Mouse (Mus musculus): ENCODE data around the gene Osbpl11. TPM values are rescaled to one million over a fixed set of nuclear protein-coding genes. Genes with fewer than 3 reads are reported as not detected.
"Not testable (repeated sequence)": the region's sequence is repeated elsewhere in the genome, so short reads cannot be mapped to it uniquely, and the experiment has no call there.

Osbpl11 gene
- polyA plus RNA-seq, 1 experiment from 2014 or later = 16.7 TPM

DNA sequence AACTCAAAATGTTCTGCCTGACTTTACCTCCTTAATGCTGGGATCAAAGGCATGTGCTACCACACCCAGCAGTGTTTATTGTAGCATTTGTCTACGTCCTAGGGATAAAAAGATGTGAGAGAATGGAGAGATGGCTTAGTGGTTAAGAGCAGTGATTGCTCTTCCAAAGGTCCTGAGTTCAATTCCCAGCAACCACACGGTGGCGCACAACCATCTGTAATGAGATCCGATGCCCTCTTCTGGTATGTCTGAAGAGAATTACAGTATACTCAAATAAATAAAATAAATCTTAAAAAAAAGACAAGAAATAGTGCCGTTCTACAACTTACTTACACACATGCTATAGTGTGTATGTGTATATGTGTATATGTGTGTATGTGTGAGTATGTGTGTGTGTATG is 17.3 kb upstream of the Osbpl11 start:
- no peak overlapping the region for H3K27ac ChIP-seq (replicated peaks in 1 of 2; ENCODE audit: control insufficient read depth in 1 of 2, insufficient read depth in 1 of 2, low read depth in 2 of 2, low read length in 2 of 2)
- H3K4me2 ChIP-seq (ENCODE audit: low read length) = no peak overlapping the region
- H3K9me3 ChIP-seq (ENCODE audit: control insufficient read depth, low read length) = no peaks in the 10 kb centered on the region
- WGBS = 34% methylated on average over 5 of the region's 5 CpGs
- no peak overlapping the region for H3K9ac ChIP-seq (ENCODE audit: low read length)
- peaks cover 2 to 11% of the 10 kb centered on the region in 2 experiments; a peak in 1 of 4 replicates for H3K4me1 ChIP-seq (ENCODE audit: control insufficient read depth in 2 of 2, insufficient read depth in 2 of 2, low read length in 2 of 2)
- no peaks in the 10 kb centered on the region for H3K36me3 ChIP-seq (ENCODE audit: control insufficient read depth, insufficient read depth, low read length)
- no peak for ATAC-seq (ENCODE audit: insufficient number of reproducible peaks, insufficient read depth, low FRiP score, low read depth)
- no peaks in the 10 kb centered on the region for H3K27me3 ChIP-seq (ENCODE audit: control insufficient read depth, insufficient read depth, low read length)
- no peak overlapping the region for H3K4me3 ChIP-seq (ENCODE audit: control insufficient read depth in 1 of 2, insufficient read depth in 1 of 2, low read depth in 1 of 2, low read length in 2 of 2)

DNA sequence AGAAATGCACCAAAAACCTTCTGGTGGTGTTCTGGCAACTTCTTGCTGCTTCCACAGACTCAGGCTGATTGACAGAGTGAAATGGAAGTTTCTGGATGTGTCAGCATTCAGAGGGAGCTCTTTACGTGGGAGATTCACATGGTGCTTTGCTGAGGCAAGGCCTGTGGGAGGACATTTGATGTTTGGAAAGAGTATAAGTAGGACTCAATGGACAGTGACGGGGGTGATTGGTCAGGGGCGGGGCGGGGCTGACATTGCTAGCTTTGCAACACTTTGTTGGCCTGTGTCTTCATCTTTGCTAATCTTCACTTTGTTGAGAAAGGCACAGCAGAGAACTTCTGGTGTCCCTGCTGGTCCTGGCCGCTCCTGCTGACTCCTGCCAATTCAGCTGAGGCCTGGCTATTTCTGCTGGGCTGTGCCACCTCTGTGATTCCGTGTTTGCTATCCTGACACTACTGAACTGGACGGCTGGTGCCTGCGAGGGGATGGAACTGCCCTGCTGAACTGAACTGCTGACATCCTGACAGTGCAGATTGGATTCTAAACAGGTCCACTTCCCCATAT is 15.3 kb upstream of the Osbpl11 start:
- no peak overlapping the region for H3K4me2 ChIP-seq (ENCODE audit: low read length)
- H3K27ac ChIP-seq (replicated peaks in 1 of 2; ENCODE audit: control insufficient read depth in 1 of 2, insufficient read depth in 1 of 2, low read depth in 2 of 2, low read length in 2 of 2) = no peak overlapping the region
- ATAC-seq (ENCODE audit: insufficient number of reproducible peaks, insufficient read depth, low FRiP score, low read depth) = no peak
- no peak overlapping the region for H3K9ac ChIP-seq (ENCODE audit: low read length)
- H3K27me3 ChIP-seq (ENCODE audit: control insufficient read depth, insufficient read depth, low read length) = no peaks in the 10 kb centered on the region
- no peaks in the 10 kb centered on the region for H3K9me3 ChIP-seq (ENCODE audit: control insufficient read depth, low read length)
- no peaks in the 10 kb centered on the region for H3K36me3 ChIP-seq (ENCODE audit: control insufficient read depth, insufficient read depth, low read length)
- H3K4me1 ChIP-seq (ENCODE audit: control insufficient read depth in 2 of 2, insufficient read depth in 2 of 2, low read length in 2 of 2) = 0 out of 4 replicates have a peak, but pooled peaks cover 0 to 3% of the 10 kb centered on the region in 2 experiments
- 61% methylated on average over 8 of the region's 8 CpGs for WGBS
- H3K4me3 ChIP-seq (ENCODE audit: control insufficient read depth in 1 of 2, insufficient read depth in 1 of 2, low read depth in 1 of 2, low read length in 2 of 2) = no peak overlapping the region

DNA sequence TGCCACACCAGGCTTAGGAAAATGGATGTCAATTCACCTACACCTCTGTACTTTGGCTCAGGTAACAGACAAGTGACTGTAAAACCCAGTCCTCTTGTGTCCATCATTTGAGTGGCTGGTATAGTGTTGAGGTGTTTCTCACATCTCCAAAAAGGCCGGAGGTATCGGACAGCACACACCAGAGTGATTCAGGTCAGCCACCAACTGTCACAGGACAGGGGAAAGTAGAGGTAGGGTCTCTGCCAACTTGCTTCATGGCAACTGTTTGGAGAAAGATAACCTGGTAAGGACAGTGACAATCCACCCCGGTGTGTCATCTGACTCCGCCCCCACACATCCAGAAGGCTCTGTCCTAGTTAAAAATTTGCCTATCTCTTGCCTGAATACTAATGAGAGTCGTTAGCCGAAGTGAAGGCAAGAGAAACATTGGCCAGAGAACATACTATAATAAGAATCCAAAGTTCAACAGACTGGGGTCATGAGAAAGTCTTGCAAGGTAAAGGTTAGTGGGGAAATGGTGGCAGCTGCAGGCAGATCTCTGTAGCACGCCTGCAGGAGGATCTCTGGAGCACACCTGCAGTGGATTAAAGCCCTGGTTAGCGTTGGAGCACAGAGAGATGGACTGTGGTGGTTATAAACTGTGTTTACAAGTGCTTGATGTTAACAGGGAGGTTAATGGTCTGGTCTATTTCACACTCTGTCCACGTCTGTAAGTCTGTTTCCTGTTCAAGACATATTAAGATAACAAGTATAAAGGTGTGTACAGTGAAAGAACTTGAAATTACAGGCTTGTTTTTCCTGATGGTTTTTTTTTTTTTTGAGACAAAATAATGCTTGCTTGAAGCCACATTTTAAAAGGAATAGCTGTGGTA is 13.9 kb upstream of the Osbpl11 start:
- Histone ChIP-seq H3K4me1 (ENCODE audit: control insufficient read depth in 2 of 2, insufficient read depth in 2 of 2, low read length in 2 of 2) (0 out of 4 replicates have a peak, but pooled peaks cover 0 to 3% of the 10 kb centered on the region in 2 experiments), H3K36me3 (ENCODE audit: control insufficient read depth, insufficient read depth, low read length) (no peaks in the 10 kb centered on the region), H3K9ac (ENCODE audit: low read length) (no peak overlapping the region), H3K9me3 (ENCODE audit: control insufficient read depth, low read length) (no peaks in the 10 kb centered on the region), H3K27me3 (ENCODE audit: control insufficient read depth, insufficient read depth, low read length) (no peaks in the 10 kb centered on the region), H3K27ac (replicated peaks in 1 of 2; ENCODE audit: control insufficient read depth in 1 of 2, insufficient read depth in 1 of 2, low read depth in 2 of 2, low read length in 2 of 2) (no peak overlapping the region), H3K4me2 (ENCODE audit: low read length) (no peak overlapping the region), H3K4me3 (ENCODE audit: control insufficient read depth in 1 of 2, insufficient read depth in 1 of 2, low read depth in 1 of 2, low read length in 2 of 2) (no peak overlapping the region)
- ATAC-seq (ENCODE audit: insufficient number of reproducible peaks, insufficient read depth, low FRiP score, low read depth) = no peak
- WGBS = 64% methylated on average over 9 of the region's 9 CpGs

DNA sequence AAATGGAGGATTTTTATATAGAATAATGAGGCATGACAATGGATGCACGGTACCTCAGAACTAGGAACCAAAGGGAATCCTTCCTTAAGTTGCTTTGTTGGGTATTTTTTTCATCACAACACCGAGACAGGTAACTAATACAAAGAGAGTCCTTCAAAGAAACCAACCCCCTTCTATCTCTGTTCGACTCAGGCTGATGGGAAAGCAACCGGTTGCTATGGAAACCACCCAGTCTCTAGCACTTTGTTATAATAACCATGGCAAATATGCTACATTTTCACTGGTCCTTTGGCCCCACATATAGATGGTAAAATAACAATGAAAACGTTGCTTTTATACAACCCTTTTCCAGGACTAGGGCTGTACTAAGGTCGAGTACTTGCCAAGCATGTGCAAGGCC is 13.1 kb upstream of the Osbpl11 start:
- no peak overlapping the region for H3K4me2 ChIP-seq (ENCODE audit: low read length)
- no peak for ATAC-seq (ENCODE audit: insufficient number of reproducible peaks, insufficient read depth, low FRiP score, low read depth)
- no peak overlapping the region for H3K4me3 ChIP-seq (ENCODE audit: control insufficient read depth in 1 of 2, insufficient read depth in 1 of 2, low read depth in 1 of 2, low read length in 2 of 2)
- no peaks in the 10 kb centered on the region for H3K36me3 ChIP-seq (ENCODE audit: control insufficient read depth, insufficient read depth, low read length)
- no peaks in the 10 kb centered on the region for H3K27me3 ChIP-seq (ENCODE audit: control insufficient read depth, insufficient read depth, low read length)
- no peaks in the 10 kb centered on the region for H3K9me3 ChIP-seq (ENCODE audit: control insufficient read depth, low read length)
- 0 out of 4 replicates have a peak, but pooled peaks cover 0 to 3% of the 10 kb centered on the region in 2 experiments for H3K4me1 ChIP-seq (ENCODE audit: control insufficient read depth in 2 of 2, insufficient read depth in 2 of 2, low read length in 2 of 2)
- H3K27ac ChIP-seq (replicated peaks in 1 of 2; ENCODE audit: control insufficient read depth in 1 of 2, insufficient read depth in 1 of 2, low read depth in 2 of 2, low read length in 2 of 2) = no peak overlapping the region
- WGBS = 83% methylated on average over 6 of the region's 6 CpGs
- H3K9ac ChIP-seq (ENCODE audit: low read length) = no peak overlapping the region

DNA sequence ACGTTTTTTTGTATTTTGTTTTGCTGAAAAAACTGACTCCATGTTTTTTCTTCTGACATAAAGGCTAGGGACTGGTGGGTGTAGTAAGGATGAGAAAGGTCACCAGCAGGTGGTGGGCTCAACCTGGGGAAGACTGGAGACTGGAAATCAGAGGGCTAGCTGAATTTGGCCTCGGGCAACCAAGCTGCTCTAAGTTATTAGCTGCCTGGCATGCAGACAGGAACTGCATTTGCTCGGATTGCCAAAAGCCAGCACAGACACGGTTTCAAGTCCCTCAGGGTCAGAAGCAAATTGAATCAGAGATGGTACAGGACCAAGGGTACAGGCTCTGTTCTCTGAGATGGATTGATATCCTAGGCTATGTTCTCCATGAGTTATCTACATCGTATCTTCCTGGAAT is 11.7 kb upstream of the Osbpl11 start:
- no peak for ATAC-seq (ENCODE audit: insufficient number of reproducible peaks, insufficient read depth, low FRiP score, low read depth)
- WGBS = 69% methylated on average over 5 of the region's 5 CpGs

DNA sequence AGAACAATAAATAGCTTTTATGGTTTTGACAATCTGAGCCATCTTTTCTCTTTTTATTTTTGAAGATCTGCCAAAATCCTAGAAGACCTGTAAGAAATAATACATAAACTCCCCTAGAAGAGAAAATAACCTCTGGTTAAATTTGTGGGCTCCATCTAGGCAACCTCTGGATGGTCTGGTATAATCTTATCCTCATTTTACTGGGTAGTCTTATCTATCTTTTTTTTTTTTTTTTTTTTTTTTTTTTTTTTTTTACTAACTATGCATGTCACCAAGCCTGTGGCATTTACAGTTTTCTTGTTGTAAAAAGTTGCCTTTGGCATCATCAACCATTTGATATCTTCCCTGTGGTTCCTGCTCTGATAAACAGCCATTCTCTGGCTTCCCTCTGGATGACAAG is 10.2 kb upstream of the Osbpl11 start:
- Histone ChIP-seq H3K4me3 (ENCODE audit: control insufficient read depth in 1 of 2, insufficient read depth in 1 of 2, low read depth in 1 of 2, low read length in 2 of 2) (no peak overlapping the region), H3K27me3 (ENCODE audit: control insufficient read depth, insufficient read depth, low read length) (no peaks in the 10 kb centered on the region), H3K9ac (ENCODE audit: low read length) (no peak overlapping the region), H3K27ac (replicated peaks in 1 of 2; ENCODE audit: control insufficient read depth in 1 of 2, insufficient read depth in 1 of 2, low read depth in 2 of 2, low read length in 2 of 2) (no peak overlapping the region), H3K9me3 (ENCODE audit: control insufficient read depth, low read length) (no peaks in the 10 kb centered on the region), H3K36me3 (ENCODE audit: control insufficient read depth, insufficient read depth, low read length) (no peaks in the 10 kb centered on the region), H3K4me1 (ENCODE audit: control insufficient read depth in 2 of 2, insufficient read depth in 2 of 2, low read length in 2 of 2) (peaks cover 7 to 9% of the 10 kb centered on the region in 2 experiments), H3K4me2 (ENCODE audit: low read length) (no peak overlapping the region)
- no peak for ATAC-seq (ENCODE audit: insufficient number of reproducible peaks, insufficient read depth, low FRiP score, low read depth)

More for the DNA sequence above, 11.7 kb upstream of the Osbpl11 start:
- Histone ChIP-seq H3K9me3 (ENCODE audit: control insufficient read depth, low read length) (no peaks in the 10 kb centered on the region), H3K4me2 (ENCODE audit: low read length) (no peak overlapping the region), H3K27ac (replicated peaks in 1 of 2; ENCODE audit: control insufficient read depth in 1 of 2, insufficient read depth in 1 of 2, low read depth in 2 of 2, low read length in 2 of 2) (no peak overlapping the region), H3K4me3 (ENCODE audit: control insufficient read depth in 1 of 2, insufficient read depth in 1 of 2, low read depth in 1 of 2, low read length in 2 of 2) (no peak overlapping the region), H3K4me1 (ENCODE audit: control insufficient read depth in 2 of 2, insufficient read depth in 2 of 2, low read length in 2 of 2) (peaks cover 1 to 4% of the 10 kb centered on the region in 2 experiments), H3K9ac (ENCODE audit: low read length) (no peak overlapping the region), H3K27me3 (ENCODE audit: control insufficient read depth, insufficient read depth, low read length) (no peaks in the 10 kb centered on the region), H3K36me3 (ENCODE audit: control insufficient read depth, insufficient read depth, low read length) (no peaks in the 10 kb centered on the region)

DNA sequence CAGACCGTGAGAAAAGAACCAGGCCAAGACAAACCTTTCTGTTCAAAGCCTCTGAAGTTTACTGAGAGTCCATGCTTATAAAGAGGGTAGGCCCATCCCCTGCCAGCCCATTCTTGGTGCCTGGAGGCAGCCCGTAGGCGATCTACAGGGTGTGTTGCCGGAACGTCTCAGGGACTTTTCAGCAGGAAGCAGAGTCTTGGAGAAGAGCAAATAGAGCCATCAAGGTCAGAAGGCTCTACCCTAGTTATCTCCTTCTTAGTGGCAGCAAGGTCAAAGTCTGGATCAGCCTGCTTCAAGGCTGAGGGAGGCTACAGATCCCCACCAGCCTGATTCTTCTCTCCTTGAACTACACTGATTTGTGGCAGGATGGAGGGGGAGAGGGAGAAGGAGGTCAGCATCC is 8.0 kb upstream of the Osbpl11 start:
- not testable (repeated sequence) for H3K9me3 ChIP-seq (ENCODE audit: control insufficient read depth, low read length); H3K4me1 ChIP-seq (ENCODE audit: control insufficient read depth in 2 of 2, insufficient read depth in 2 of 2, low read length in 2 of 2); H3K36me3 ChIP-seq (ENCODE audit: control insufficient read depth, insufficient read depth, low read length); H3K4me3 ChIP-seq (ENCODE audit: control insufficient read depth in 1 of 2, insufficient read depth in 1 of 2, low read depth in 1 of 2, low read length in 2 of 2); ATAC-seq (ENCODE audit: insufficient number of reproducible peaks, insufficient read depth, low FRiP score, low read depth); H3K27me3 ChIP-seq (ENCODE audit: control insufficient read depth, insufficient read depth, low read length); H3K4me2 ChIP-seq (ENCODE audit: low read length); H3K27ac ChIP-seq (replicated peaks in 1 of 2; ENCODE audit: control insufficient read depth in 1 of 2, insufficient read depth in 1 of 2, low read depth in 2 of 2, low read length in 2 of 2); H3K9ac ChIP-seq (ENCODE audit: low read length)
- 91% methylated on average over 5 of the region's 5 CpGs for WGBS

Data from heart, embryonic 14.5 days (tissue).